Mouse (Mus musculus): ENCODE measurements at regions not wholly inside any gene's neighbourhood (a gene's known extent, or its start where the extent isn't known, plus 50 kb on each side); places are given as distances from the start of the nearest gene placed in this dataset.

DNA sequence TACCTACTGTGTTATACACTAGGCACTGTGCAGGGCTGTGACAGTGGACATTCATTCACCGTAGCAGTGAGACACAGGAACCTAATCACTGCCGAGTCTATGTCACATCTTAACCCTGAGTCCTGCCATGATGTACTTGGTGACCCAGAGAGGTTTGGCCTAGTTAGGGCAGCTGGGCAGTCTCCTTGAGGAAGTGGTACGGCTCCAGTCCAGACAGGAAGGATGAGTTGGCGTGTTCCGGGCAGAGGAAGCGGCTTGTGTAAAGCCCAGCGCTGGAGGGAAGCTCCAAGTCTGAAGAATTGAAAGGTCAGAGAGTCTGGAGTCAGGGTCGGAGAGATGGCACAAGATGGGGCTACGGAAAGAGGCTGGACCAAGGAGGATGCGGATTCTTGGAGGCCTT, 99.4 kb upstream of the Smim15 start:
- no peak for TF ChIP-seq GATA4 (IDR thresholded peaks at IDR 0.05; ENCODE audit: insufficient replicate concordance, low read length)

DNA sequence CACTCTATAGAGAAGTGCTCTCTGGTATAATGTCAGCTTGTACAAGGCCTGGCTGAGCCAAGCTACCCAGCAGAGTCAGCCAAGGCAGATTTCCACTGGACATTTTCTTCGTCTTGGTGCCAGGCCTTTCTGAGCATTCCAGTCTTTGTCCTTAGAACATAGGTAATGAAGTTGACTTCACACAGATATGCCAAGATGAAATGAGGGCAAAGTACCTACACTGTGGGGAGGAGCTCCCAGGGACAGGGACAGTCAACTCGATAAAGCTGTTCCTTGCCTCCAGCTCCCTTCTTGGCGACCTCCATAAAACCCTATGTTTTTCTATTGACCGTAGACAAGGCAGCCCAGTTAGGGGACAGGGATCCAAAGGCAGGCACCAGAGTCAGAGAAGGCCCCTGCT, 101.3 kb upstream of the Smim15 start:
- TF ChIP-seq GATA4 (IDR thresholded peaks at IDR 0.05; ENCODE audit: insufficient replicate concordance, low read length), result no peak

DNA sequence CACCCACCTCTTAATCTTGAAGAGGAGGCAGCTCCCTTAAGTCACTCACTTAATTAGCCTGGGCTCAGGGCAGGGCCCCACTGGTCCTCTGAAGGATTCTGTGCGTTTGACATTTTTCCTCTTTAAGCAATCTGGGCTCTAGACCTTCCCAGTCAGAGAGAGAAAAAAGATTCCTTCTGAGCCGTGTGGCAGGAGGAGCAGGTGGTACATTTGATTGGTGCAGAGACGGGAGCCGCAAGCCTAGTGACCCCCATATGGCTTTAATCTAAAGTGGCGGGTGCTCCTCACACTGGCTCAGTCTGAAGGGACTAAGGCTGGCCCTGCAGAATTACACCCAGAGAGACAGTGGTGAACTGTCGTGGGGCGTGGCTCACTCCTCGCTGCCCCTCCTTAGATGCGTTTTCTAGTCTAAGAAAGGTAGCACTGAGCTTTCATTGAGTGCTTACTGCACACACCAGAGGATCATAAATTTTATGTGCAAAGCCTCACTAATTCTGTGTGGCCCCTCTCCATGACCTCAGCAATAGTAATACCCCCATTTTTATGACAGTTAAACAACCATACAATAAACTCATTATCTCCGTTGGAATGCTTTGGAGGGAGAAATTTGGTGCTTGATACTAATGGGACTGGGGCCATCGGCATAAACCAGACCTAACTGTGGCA, 101.8 kb upstream of the Smim15 start:
- no peak for TF ChIP-seq GATA4 (IDR thresholded peaks at IDR 0.05; ENCODE audit: insufficient replicate concordance, low read length)

DNA sequence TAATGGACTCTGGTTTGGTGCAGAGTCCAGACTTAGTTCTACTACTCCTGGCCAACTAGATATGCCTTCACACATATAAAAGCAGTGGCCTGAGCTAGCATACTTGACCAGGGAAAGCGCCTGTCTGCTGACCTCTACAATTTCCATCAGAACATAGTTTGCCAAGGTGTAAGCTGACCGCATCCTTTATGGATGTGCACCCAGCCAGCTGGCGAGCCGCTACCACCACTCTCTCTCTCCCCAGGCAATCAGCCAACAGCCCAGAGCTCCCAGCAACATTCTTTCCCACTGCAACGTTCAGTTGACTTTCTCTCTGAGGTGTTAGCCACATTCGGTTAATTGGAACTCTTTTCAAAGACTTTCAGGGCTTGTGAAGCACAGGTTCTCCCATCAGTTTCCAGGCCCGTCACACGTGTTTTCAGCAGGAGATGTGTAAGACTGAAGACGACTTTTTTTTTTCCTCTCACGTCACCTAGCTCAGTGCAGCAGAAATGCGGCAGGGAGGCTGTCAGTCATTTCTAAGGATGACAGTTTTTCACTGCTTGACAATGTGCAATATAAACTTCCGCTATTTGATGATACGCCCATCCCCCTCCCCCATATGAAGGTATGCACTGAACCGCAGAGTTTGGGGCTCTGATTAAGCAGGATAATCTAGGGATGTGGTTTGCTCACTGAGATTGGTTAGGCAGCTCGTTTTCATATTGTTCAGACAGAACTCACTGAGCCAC, 104.2 kb upstream of the Smim15 start:
- no peak for TF ChIP-seq GATA4 (IDR thresholded peaks at IDR 0.05; ENCODE audit: insufficient replicate concordance, low read length)

DNA sequence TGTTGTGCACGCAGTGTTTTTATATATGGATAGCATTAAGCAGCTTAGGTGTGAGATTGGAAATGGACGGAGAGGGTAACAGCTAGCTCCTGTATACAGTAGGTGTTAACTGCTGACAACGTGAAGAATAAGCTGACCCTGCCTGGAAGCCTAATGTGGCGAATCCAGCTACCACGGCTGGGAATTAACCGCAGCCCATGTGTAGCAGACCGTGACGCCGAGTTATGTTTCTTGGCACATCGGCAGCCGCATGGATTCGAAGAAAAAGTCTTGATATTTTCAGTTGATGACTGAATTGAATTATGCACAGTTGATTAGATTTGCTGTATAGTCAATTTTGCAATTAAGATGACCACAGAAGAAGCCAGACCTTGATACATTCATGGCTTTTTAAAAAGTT, 108.6 kb upstream of the Smim15 start:
- TF ChIP-seq GATA4 (IDR thresholded peaks at IDR 0.05; ENCODE audit: insufficient replicate concordance, low read length), result no peak

DNA sequence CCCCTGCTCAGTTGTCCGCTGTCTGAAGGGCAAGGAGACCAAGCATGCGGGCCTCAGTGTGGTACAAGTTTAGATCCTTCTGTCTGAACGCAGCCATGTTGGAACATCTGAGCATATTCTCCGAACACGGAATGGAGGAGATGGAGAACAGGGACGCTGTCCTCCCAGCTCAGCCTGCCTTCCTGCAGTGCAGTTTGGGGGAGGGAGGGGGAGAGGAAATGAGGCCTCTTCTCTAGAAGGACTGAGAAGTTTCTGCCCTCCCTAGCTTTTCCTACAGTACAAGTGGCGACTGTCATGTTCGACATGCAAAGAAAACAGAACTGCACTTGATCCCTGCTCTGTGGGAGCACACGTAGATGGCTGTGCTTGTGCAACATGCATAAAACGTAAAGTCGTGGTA, 109.6 kb upstream of the Smim15 start:
- no peak for TF ChIP-seq GATA4 (IDR thresholded peaks at IDR 0.05; ENCODE audit: insufficient replicate concordance, low read length)

DNA sequence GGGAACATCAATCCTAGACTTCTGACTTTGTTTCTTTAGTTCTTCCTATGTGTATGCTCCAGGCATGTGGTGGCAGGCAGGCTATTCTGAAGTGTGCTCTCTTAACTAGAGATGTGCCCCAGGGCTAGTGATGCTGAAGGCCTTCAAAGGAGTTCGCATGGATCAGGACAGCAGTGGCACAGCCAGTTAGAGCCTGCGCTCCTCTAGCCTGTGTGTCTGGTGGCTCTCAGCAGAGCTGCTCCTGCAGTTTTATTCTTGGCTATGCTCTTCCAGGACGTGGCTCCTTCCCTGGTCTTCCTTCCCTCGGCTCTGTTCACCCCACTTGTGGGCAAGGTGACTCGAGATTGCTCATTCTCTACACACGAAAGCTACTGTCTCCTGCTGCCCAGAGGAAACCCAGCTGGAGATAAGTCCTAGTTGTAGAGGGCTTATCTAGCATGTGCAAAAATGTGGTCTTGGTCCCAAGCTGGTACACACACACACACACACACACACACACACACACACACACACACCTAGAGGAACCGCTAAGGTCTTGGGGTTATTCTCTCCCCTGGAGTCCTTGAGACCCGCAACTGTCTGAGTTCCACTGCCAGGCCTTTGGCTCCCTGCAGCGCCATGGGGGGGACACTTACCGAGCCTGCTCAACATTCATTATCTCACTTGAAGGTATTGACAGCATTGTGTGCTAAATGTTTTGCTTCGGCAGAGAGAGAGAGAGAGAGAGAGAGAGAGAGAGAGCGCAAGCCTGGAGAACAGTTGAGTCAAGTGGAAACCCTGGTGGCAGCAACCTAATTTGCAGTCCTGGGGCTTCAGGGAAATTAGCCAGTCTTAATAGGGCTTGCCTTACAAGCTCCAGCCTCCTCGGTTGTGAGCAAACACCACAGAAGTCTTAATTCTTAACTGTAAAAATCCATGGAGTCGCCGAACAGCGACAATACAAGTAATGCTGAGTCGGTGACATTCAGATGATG, 110.4 kb upstream of the Smim15 start:
- no peak for TF ChIP-seq GATA4 (IDR thresholded peaks at IDR 0.05; ENCODE audit: insufficient replicate concordance, low read length)

DNA sequence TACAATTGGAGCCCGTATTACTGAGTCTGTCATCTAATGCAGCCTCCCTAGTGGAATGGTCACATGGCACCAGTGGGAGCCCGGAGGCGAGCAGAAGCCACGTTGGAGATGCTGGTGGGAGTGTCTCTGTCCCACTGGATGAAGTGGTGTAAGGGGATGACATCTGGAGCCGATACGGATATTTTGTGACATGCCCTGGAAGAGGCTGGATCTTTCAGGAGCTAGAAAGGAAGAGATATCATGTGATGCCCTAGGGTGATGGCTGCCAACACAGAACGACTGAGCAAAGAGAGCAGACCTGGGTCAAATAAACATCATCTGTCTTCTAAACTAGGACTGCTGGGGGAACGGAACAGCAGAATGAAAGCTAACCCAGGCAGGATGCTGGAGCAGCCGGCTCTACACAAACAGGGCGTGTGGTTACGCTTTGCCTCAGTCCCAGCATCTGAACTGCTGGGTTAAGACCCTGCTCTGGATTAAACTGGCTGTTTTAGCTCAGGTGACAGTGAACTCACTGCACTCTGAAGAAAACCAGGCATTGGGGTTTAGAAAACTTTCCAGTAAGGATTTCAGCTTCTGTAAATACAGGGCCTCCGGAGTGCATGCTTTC, 111.7 kb upstream of the Smim15 start:
- TF ChIP-seq GATA4 (IDR thresholded peaks at IDR 0.05; ENCODE audit: insufficient replicate concordance, low read length), result no peak

DNA sequence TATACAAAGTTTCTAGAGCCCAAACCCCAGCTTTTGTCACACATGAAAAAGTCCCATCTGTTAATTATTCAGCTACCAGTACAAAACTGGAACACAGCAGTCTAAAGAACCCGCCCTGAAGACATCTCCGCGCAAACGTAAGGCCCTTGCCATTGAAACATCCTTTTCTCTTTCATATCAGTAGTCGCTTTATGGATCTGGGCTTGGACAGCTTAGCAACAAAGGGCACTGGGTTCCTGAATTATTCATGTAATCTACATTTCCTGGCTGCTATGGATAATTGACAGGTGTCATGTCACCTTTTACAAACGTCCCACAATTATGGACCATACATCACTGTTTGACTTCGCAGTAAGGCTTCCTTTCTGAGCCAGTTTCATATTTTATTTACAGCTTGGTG, 113.0 kb upstream of the Smim15 start:
- no peak for TF ChIP-seq GATA4 (IDR thresholded peaks at IDR 0.05; ENCODE audit: insufficient replicate concordance, low read length)

DNA sequence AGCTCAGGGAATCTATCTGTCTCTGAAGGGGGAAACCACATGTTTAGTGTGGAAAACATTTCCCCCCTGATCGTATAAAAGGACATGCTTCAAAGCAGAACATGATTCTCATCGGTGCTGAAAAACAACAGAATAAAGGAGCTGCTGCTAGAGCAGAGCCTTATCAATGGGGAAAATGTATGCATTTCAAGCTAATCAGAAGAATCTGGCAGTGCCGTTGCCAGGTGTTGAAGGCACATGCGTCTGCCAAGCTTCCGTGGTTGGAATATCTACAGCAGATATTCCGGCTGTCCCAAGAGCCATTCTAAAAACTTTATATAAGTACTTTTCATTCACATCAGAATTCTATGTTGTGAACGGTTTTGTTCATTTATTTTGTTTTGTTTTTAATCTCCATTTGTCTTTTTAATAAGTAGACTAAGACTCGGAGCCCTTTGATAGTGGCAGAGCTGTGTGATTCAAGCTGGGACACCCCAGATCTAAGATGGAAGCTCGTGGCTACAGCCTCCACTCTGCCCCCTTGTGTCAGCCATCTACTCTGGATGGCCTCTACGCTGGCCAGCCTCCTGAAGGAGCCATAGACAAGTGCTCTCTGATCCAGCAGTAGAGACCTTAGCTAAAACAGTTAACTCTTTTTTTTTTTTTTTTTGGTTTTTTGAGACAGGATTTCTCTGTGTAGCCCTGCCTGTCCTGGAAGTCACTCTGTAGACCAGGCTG, 116.6 kb upstream of the Smim15 start:
- TF ChIP-seq GATA4 (IDR thresholded peaks at IDR 0.05; ENCODE audit: insufficient replicate concordance, low read length), result no peak

DNA sequence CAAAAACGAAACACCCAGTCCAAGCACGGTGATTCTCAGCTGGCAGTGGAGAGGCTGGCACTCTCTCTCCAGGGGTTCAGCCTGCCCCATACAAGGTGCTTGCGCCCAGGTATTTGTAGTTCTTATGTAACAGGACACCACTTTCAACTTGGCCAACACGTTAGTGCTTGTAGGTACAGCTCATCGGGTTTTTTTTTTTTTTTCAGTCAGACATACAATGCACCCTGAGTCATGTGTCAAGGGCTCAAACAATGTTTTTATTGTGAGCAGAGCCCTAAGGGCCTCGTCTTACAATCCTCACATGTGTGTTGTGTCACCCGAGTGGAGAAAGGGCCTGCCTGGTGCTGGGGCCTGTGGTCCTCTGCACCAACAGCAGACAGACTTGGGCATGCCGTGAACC, 118.8 kb upstream of the Smim15 start:
- no peak for TF ChIP-seq GATA4 (IDR thresholded peaks at IDR 0.05; ENCODE audit: insufficient replicate concordance, low read length)

DNA sequence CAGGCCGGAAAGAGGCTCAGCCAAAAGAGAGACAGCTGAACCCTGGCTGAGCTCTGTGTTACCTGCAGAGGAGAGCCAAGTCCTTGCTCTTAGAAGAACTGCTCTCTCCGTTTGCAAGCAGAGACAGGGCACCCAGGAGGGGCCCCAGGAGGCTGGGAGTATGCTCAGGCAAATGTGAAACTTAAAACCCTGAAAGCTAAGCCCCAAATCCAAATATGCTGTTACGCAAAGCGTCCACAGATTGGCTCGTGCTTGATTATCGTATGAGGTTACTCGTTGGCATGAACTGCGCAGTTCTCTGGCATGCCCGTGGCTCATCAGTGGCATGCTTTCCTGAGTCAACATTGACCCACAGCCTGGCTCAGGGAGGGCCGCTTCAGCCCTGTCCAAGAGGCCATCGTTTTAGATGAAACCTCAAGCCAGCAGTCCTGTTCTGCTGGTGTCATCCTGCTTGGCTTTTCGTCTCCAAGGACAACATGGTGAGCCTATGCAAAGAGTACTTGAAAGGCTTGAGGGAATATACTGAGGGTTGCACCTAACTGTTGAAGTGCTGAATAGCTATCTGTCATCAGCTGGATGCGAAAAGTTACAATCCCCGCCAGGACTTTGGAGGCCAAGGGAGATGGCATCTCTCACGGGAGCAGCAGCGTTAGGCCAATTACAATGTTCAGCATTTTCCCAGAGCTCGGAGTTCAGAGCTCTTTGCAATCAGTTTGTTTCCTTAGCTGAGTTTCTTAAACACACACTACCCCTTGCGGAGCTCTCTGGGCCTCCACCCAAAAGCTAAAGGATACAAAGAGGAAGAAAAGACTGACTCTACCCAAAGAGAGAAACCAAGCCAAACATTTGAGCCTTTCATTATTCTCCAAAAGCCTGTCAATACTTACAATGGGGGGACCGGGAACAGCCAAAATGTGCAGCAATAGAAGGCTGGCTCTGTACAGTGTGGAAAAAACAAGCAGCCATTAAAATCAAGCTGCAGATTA, 120.8 kb upstream of the Smim15 start:
- no peak for TF ChIP-seq GATA4 (IDR thresholded peaks at IDR 0.05; ENCODE audit: insufficient replicate concordance, low read length)

DNA sequence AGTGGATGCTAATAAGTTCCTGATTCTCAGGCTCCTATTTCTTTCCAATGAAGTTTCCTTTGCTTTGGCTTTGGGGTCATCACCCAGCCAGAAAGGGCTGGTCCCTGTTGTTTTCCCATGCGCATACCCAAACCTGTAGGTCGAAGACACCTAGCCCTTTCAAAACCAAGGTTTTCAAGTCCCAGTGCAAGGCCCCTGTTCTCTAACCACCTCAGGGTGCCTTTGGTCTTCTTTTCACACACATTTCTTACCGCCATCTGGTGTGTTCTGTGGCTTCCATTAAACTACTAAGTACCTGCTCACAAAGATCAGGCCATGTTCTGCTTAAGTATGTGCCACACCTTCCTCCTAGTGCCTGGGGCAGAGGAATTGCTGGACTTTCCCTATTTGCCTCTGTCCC, 124.8 kb upstream of the Smim15 start:
- no peak for TF ChIP-seq GATA4 (IDR thresholded peaks at IDR 0.05; ENCODE audit: insufficient replicate concordance, low read length)

DNA sequence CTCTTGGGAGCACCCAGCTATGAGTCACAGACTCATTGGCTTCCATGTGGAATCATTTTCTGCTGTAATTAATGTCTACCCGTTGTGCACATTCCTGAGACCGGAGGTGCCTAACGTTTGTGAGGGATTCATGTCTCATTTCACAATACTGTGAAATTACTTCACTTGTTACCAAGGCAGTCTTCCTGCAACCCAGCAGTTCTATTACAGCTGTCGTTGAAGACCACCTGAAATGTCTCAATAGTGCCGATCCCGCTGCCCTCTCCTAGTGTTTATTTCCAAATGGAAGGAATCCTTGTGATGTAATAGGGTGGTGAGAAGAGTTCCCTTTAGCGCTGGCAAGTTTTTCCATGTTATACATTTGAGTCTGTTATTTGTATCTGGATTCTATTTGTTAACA, 125.8 kb upstream of the Smim15 start:
- no peak for TF ChIP-seq GATA4 (IDR thresholded peaks at IDR 0.05; ENCODE audit: insufficient replicate concordance, low read length)
